Mouse (Mus musculus): ENCODE results near the gene Psapl1. TPM values are rescaled to one million over a fixed set of nuclear protein-coding genes. Genes with fewer than 3 reads are reported as not detected.

Psapl1 gene
- total RNA-seq (2021), result not detected

- no peak for DNase-seq
Measured at GRCm38 (mm10) chr5:36203916-36204315, at the start of gene Psapl1. Gene Psapl1 (plus strand): TSS chr5:36204021.

GRCm38 (mm10) chr5:36154879-36155485, 48.8 kb upstream of the Psapl1 start:
- no peak for DNase-seq

- no peak for DNase-seq
Measured at GRCm38 (mm10) chr5:36165424-36166302, 38.2 kb upstream of the Psapl1 start.

GRCm38 (mm10) chr5:36166346-36167013, 37.3 kb upstream of the Psapl1 start:
- DNase-seq, result no peak

GRCm38 (mm10) chr5:36168963-36169650, 34.7 kb upstream of the Psapl1 start:
- DNase-seq, result peak; percentile 71

GRCm38 (mm10) chr5:36174569-36175115, 29.2 kb upstream of the Psapl1 start:
- DNase-seq, result no peak

GRCm38 (mm10) chr5:36176409-36176808, 27.4 kb upstream of the Psapl1 start:
- peak; percentile 46 for DNase-seq

- no peak for DNase-seq
Measured at GRCm38 (mm10) chr5:36176873-36177272, 26.9 kb upstream of the Psapl1 start.

- no peak for DNase-seq
Measured at GRCm38 (mm10) chr5:36178215-36178614, 25.6 kb upstream of the Psapl1 start.

GRCm38 (mm10) chr5:36178785-36179184, 25.0 kb upstream of the Psapl1 start:
- DNase-seq, result no peak

- no peak for DNase-seq
Measured at GRCm38 (mm10) chr5:36179708-36180107, 24.1 kb upstream of the Psapl1 start.

GRCm38 (mm10) chr5:36182326-36182725, 21.5 kb upstream of the Psapl1 start:
- no peak for DNase-seq

GRCm38 (mm10) chr5:36186294-36187053, 17.3 kb upstream of the Psapl1 start:
- no peak for DNase-seq

GRCm38 (mm10) chr5:36188310-36188709, 15.5 kb upstream of the Psapl1 start:
- DNase-seq, result peak; percentile 58

GRCm38 (mm10) chr5:36191285-36191684, 12.5 kb upstream of the Psapl1 start:
- no peak for DNase-seq

GRCm38 (mm10) chr5:36191876-36192275, 11.9 kb upstream of the Psapl1 start:
- no peak for DNase-seq

GRCm38 (mm10) chr5:36192677-36193076, 11.1 kb upstream of the Psapl1 start:
- DNase-seq, result no peak

GRCm38 (mm10) chr5:36194631-36195030, 9.2 kb upstream of the Psapl1 start:
- no peak for DNase-seq

GRCm38 (mm10) chr5:36195436-36195835, 8.4 kb upstream of the Psapl1 start:
- DNase-seq, result no peak

GRCm38 (mm10) chr5:36199519-36199918, 4.3 kb upstream of the Psapl1 start:
- DNase-seq, result no peak

- no peak for DNase-seq
Measured at GRCm38 (mm10) chr5:36202781-36203180, 1.0 kb upstream of the Psapl1 start.

- DNase-seq, result no peak
Measured at GRCm38 (mm10) chr5:36203421-36203820, 400 bp upstream of the Psapl1 start.
